Mouse (Mus musculus): ENCODE results near the gene Tmem159.

DNA sequence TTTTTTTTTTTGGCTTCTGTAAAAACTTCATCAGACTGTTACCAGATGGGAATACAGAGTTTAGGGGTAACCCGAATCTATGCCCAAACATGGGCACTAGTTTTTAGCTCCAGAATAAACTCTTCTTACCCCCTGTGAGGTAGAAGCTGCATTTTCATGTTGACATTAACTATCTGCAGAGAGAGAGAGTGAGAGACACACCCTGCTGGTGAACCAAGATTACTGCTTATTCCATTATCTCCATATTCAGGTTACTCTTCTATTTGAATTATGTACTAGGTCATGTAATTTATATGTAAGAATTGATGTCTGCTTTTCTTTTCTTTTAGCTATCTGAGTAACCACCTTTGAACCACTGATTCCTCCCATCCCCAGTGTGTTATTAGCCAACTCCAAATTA, 38.1 kb upstream of the Tmem159 start:
- TF ChIP-seq CTCF (IDR thresholded peaks at IDR 0.05; ENCODE audit: low read depth), result peak; percentile 23; the same call in 1 of the 2 replicates
- no peak for TF ChIP-seq EP300 (IDR thresholded peaks at IDR 0.05; ENCODE audit: low read depth)

All from liver, postnatal 0 days (tissue).